Mouse (Mus musculus) liver (tissue): ENCODE results near the gene Ltn1.

ENCODE experiments used
- DNase-seq: peaks from one replicate; pipeline ENCODE4 v3.0.0-alpha.2; 2020; ENCODE audit warnings: mixed read lengths

The Ltn1 gene

DNA sequence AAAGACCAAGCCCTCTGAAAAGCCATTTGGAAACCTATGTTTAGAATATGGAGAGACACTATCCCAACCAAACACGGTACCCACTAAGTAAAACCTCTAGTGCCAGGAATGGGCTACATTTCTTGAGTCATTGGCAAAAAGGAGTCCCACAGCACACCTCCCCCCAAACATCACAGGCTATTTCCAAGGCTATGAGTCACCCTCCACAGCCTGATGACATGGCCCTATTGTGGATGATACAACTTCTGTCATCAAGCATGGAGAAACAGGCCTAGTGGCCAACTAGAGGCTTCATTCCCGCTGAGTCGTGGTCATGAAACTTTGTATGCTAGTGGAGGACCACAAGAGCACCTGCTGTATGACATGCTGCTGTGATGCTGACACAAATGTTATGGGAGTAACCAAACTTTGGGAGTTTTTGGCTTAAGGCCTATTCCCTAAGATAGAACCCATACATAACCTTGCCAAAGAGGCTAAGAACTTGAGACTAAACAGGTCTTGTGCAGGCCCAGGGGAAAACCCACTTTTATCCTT is 44.9 kb downstream of the Ltn1 start:
- no peak for DNase-seq

DNA sequence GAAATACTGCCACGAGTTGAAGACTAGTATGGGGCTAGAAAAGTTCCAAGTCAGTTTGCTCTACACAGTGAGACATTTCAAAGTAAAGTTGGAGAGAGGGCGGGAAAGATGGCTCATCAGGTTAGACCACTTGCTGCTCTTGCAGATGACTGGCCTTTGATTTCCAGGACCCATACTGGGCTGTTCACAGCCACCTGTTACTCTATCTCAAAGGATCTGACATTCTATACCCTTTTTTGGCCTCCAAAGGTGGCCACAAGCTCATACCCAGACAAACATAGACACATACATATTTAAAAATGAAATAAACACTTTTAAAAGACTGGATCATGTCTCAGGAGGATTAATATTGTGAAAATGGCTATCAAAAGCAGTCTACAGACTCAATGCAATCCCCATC is 48.0 kb downstream of the Ltn1 start:
- no peak for DNase-seq

DNA sequence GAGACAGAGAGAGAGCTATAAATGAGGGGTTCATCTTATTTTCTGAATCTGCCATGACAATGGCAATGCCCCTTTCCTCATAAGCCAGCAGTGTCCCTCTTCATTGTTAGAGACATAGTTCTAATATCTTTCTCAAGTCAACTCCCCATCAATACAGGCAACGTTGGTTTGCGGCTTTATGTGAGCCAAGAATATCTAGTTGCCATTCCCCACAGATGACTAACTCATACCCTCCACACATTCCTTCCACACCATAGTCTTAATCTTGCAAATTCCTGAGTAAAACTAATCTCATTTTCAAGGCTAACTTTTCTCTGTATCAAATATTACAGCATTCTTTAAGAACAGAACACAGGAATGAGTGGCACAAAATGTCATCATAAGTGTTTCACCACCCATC is 49.4 kb downstream of the Ltn1 start:
- no peak for DNase-seq

DNA sequence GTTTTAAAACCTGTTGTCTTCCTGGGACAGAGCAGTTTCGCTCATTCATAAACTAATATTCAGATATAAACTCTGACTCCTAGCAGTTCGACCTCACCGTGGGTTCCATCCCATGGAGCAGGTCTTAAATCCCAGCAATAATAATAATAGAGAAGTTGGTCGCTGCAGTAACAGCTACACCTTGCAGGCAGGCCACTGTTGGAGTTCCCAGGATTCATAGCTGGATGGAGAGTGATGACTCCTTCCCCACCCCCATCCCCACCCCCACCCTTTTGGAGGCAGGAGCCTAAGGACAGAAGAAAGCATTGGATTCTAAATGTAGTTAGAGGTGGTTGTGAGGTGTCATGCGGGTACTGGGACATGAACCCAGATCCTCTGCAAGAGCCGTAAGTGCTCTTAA is 66.0 kb downstream of the Ltn1 start:
- DNase-seq = no peak

DNA sequence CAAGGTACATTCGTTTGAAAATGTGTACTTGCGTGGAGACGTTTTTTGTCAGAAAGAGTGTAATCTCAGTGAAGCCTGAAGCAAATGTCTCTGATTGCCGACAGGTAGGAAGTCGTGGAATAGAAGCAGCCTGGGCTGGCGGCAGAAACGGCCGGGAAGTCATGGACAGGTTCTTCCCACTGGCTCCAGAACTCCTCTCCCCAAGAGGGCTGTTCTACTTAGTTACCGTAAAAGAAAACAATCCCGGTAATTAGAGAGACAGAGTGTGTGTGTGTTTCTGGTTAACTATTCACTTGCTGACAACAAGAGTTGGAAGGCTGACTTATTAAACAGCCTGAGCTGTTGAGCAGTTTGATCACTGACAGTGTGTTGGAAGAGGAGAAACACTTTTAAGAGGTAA is 66.4 kb downstream of the Ltn1 start:
- DNase-seq = no peak

DNA sequence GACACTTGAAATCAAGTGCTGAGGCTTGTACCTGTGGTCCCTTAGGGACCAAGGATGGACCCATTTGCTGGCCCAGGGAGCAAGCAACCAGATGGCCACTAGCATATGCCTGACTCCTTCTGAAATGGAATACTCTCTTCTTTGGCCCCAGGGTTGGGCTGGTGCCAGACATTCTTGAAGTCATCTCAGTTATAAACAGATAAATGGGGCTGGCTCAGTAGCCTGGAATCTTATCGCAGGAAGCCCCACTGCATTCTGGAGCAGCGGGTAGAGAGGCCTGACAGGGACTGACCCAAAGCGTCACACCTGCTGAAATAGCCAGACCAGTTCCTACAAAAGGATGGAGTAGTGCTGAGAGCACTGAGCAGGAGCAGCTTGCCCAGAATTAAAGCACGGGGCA is 68.2 kb downstream of the Ltn1 start:
- peak; percentile 5 for DNase-seq

DNA sequence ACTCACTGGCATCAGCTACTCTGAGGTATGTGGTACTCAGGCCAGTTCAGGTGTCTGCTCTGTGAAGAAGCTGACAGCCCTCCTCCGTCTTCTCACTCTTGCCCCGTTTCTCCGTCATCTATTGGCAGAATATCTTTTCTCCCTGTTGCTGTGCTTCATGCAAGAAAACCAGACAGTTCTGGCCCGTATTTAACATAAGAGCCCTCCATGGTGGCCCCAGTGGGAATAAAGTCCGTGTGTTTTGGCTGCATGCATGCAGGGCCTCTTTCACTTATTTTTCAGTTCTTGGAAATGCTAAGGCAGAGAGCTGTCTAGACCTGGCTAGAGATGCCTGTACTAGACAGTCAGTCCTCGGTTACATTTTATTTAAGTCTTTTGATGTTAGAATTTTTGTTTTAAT is 72.3 kb downstream of the Ltn1 start:
- DNase-seq = no peak

DNA sequence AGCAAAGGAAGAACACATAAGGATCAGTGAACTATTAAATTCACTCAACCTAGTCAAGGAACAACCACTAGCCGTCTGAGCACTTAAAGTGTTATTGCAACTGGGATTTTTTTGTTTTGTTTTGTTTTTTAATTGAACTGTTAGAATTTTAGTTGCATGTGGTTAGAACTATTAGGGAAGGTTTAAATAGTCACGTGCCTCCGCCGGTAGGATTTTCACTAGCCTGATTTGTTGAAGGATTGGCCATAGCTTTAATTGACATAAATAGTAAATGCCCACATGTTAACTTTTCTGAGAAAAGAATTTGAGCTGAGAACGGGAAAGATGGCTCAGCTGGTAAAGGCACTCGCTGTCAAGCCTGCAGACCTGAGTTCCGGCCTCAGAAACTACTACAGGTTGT is 77.7 kb downstream of the Ltn1 start:
- DNase-seq = no peak

DNA sequence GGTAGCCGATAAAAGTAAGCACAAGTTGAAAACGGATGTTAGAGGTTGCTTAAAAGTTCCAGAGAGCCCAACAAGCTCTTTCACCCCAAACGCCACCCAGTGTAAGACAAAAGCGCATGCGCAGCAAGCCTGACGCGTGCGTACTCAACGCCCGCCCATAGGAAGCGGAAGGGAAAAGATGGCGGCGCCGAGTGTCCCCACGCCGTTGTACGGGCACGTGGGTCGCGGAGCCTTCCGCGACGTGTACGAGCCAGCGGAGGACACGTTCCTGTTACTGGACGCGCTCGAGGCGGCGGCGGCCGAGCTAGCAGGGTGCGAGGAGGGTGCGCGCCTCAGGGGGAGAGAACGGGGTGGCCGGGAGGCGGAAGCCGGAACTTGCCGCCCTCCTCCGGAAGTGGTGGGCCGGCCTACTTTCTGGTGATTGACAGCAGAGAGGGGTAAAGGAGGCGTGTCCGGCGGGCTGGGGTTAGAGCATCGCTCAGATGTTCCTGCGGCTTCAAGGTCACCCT is 78.3 kb downstream of the Ltn1 start, which contains the start of gene N6amt1:
Gene N6amt1, plus strand, starts transcription at position 111 of the 509 bp plus-strand sequence.
- DNase-seq = peak; percentile 91

DNA sequence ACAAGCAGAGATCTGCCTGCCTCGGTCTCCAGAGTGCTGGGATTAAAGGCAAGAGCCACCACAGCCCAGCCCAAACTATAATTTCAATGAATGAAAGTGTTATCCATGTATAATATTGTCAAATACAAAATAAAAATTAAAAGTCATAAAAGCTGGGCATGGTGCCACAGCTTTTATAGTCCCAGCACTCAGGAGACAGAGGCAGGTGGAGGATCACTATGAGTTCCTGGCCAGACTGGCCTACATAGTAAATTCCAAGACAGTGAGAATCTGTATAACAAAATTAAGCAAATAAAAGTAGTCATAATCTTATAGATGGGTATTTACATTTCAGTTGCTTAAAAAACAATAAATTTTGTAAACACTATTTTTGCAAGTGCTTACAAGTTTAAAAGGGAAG is 78.8 kb downstream of the Ltn1 start:
- DNase-seq = no peak

DNA sequence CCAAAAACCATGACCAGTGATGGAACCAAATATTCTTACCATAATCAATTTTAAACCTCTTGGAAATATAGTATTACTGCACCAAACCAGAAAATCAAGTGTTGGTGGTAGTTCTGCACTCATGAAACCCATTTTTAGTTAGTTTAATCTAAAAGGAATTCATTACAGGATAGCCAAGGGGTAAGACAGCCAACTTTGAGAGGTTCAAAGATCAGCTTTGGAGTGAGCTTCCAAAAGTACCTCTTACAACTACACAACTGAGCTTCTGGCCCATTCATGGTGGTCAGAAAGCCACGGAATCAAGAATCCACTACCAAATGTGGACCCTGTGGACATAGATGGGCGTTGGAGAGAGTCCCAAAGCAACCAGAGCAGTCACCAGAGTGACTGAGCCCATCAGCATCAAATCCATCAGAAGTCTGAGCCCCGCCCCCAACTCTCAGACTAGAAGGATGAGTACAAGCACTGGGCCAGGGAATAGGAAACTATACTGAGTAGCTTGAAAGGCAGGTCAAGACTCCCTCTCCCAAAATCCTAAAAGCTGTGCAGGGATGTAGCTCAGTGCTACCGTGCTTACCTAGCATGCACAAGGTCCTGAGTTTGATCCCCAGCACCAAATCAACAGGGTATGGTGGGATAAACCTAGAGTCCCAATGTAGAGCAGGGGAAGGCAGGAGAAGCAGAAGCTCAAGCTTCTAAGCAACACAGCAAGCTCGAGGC is 80.9 kb downstream of the Ltn1 start:
- DNase-seq = no peak

DNA sequence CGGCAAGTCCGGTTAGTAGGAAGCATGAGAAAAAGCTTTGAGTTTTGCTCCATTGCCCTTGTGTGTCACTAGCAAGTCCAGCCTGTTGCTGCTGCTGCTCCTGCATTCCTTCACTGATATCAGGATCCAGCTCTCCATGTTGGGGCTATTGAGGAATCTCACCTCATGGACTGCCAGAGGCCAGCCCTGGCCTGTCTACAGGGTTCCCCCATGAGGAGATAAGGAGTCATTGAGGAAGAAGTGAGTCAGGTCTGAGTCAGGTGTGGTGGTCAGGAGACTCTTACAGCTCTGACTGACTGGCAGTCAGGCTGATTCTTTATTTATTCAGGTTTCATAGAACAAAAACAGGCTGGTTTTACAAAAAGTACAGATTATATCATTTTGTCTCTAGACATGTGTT is 84.3 kb downstream of the Ltn1 start:
- DNase-seq = no peak

DNA sequence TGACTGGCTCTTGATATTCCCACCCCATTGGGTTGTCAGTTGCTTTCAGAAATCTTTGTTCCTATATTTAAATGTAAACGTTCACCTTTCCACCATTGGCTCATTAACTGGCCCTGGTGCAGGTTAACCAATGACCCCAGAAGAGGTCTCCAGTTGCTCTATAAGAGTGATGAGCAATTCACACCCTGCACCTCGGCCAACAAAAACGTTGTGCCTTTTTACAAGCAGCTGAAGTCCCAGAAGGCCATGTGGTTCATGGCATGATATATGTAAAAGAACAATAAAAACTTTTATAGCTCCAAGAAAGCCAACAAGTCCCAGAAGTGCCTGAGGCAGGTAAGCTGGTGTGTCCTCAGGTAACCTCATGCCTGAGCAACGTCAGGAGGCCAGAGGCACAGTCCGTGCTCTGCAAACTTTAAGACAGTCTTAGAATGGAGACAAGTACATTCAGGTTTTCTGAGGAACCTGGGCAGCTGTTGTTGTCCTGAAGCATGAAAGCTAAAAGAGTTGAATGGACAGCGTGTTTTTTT is 91.3 kb downstream of the Ltn1 start:
- DNase-seq = no peak

DNA sequence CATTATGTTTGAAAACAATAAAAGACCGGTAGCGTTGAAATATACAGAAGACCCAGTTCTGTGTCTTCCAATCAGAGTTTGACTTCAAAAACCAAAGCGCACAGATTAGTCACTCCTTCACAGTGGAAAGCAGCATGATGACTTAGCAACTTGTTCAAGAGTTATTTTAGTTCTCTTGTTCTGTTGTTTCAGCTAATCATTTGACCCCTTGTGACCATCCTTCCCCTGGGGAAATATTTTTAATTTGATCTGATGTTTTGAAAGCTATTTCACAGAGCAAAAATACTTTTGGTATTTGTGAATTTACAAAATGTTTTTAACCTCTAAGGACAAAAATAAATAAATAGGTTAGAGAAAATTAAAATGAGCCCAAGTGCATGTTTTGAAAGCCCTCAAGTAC is 97.7 kb downstream of the Ltn1 start:
- DNase-seq = no peak

DNA sequence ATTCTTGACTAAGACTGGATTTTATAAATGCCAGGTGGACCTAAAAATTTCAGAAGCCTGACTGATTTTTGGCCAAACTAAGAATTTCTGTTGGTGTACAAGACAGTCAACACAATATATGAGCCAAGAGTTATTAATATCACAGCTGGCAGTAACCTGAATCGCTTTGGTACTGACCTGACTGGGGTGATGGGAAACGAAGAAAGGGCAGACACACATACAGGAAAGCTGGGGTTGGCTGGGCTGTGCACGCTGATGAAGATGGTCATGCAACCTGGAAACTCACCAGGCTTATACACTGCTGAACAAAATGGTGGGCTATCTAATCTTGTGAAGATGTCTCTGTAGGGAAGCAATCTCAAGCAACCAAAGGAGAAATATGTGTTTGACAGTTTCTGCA is 102.4 kb downstream of the Ltn1 start:
- DNase-seq = no peak
